Mouse (Mus musculus): ENCODE results near the gene Gm17124. TPM values are rescaled to one million over a fixed set of nuclear protein-coding genes. Genes with fewer than 3 reads are reported as not detected.
"Not testable (repeated sequence)": the region's sequence is repeated elsewhere in the genome, so short reads cannot be mapped to it uniquely, and the experiment has no call there.

Gm17124 gene
- total RNA-seq (2014; rRNA removed) (not detected in 2 replicates), polyA plus RNA-seq (2012; rRNA removed) (not detected in 2 replicates)

- no CpG with 5 or more reads among the region's 3 CpGs for WGBS
- not testable (repeated sequence) for H3K79me2 ChIP-seq (ENCODE audit: control insufficient read depth, insufficient read depth, low read length); H3K4me3 ChIP-seq (ENCODE audit: insufficient read depth, low read depth, low read length); H3K4me1 ChIP-seq (ENCODE audit: control insufficient read depth, insufficient read depth, low read length); H3K27me3 ChIP-seq (ENCODE audit: control insufficient read depth, insufficient read depth, low read length); H3K27ac ChIP-seq (replicated peaks; ENCODE audit: insufficient read depth, low read depth, low read length); DNase-seq (ENCODE audit: extremely low read depth, low read depth, low spot score); H3K9ac ChIP-seq (ENCODE audit: low read depth, low read length); H3K36me3 ChIP-seq (ENCODE audit: control insufficient read depth, insufficient read depth, low read length)
Measured at GRCm38 (mm10) chr14:42599782-42600181, at the start of gene Gm17124. Gene Gm17124, minus strand, starts transcription at chr14:42599882.

- H3K27ac ChIP-seq (replicated peaks; ENCODE audit: insufficient read depth, low read depth, low read length); H3K36me3 ChIP-seq (ENCODE audit: control insufficient read depth, insufficient read depth, low read length); H3K27me3 ChIP-seq (ENCODE audit: control insufficient read depth, insufficient read depth, low read length); H3K9ac ChIP-seq (ENCODE audit: low read depth, low read length); H3K4me1 ChIP-seq (ENCODE audit: control insufficient read depth, insufficient read depth, low read length); DNase-seq (ENCODE audit: extremely low read depth, low read depth, low spot score); H3K79me2 ChIP-seq (ENCODE audit: control insufficient read depth, insufficient read depth, low read length); H3K4me3 ChIP-seq (ENCODE audit: insufficient read depth, low read depth, low read length): not testable (repeated sequence)
- WGBS, result 100% methylated on average over 1 of the region's 2 CpGs
Measured at GRCm38 (mm10) chr14:42641817-42642216, 42.1 kb upstream of the Gm17124 start, which contains the start of gene Gm3633. Gene Gm3633, minus strand, starts transcription at chr14:42641917.

Other genes with a start within 250 kb of the Gm17124 start
- gene Gm8005, start 160.2 kb downstream of the Gm17124 start, total RNA-seq (2014; rRNA removed), result not detected in 2 replicates
- not detected in 2 replicates for gene Gm8005, start 160.2 kb downstream of the Gm17124 start, polyA plus RNA-seq (2012; rRNA removed)
- not detected in 2 replicates for gene Gm8011, start 136.0 kb downstream of the Gm17124 start, total RNA-seq (2014; rRNA removed)
- not detected in 2 replicates for gene Gm8011, start 136.0 kb downstream of the Gm17124 start, polyA plus RNA-seq (2012; rRNA removed)
- gene Gm8020, start 97.5 kb downstream of the Gm17124 start, total RNA-seq (2014; rRNA removed), result not detected in 2 replicates
- not detected in 2 replicates for gene Gm8020, start 97.5 kb downstream of the Gm17124 start, polyA plus RNA-seq (2012; rRNA removed)
- gene Gm8024, start 75.6 kb downstream of the Gm17124 start, total RNA-seq (2014; rRNA removed), result not detected in 2 replicates
- gene Gm8024, start 75.6 kb downstream of the Gm17124 start, polyA plus RNA-seq (2012; rRNA removed), result not detected in 2 replicates
- not detected in 2 replicates for gene Gm3633, start 42.0 kb upstream of the Gm17124 start, total RNA-seq (2014; rRNA removed)
- gene Gm3633, start 42.0 kb upstream of the Gm17124 start, polyA plus RNA-seq (2012; rRNA removed), result not detected in 2 replicates
- not detected in 2 replicates for gene Gm10378, start 56.1 kb upstream of the Gm17124 start, total RNA-seq (2014; rRNA removed)
- not detected in 2 replicates for gene Gm10378, start 56.1 kb upstream of the Gm17124 start, polyA plus RNA-seq (2012; rRNA removed)
- gene Gm3015, start 168.9 kb upstream of the Gm17124 start, total RNA-seq (2014; rRNA removed), result not detected in 2 replicates
- gene Gm3015, start 168.9 kb upstream of the Gm17124 start, polyA plus RNA-seq (2012; rRNA removed), result not detected in 2 replicates
- not detected in 2 replicates for gene Gm10377, start 198.1 kb upstream of the Gm17124 start, total RNA-seq (2014; rRNA removed)
- not detected in 2 replicates for gene Gm10377, start 198.1 kb upstream of the Gm17124 start, polyA plus RNA-seq (2012; rRNA removed)

Data from liver, adult 2 months (tissue).